Mouse (Mus musculus) MEL (cell line): ENCODE measurements at regions not wholly inside any gene's neighbourhood (a gene's known extent, or its start where the extent isn't known, plus 50 kb on each side); places are given as distances from the start of the nearest gene placed in this dataset.

Experiments
- DNase-seq: peaks from one replicate; pipeline ENCODE4 v3.0.0; 2011; ENCODE audit warnings: low read depth, low spot score
- H3K27ac ChIP-seq: 2 replicates; pipeline ENCODE4 v1.5.1; 2012; ENCODE audit warnings: low read depth, mild to moderate bottlenecking, control low read depth, low read length, moderate library complexity; ENCODE audit not compliant: control insufficient read depth
- H3K27me3 ChIP-seq, 2 experiments: fragments of 150-350 bp in 1 of 2; sonication (generic) in 1 of 2; 2 replicates each; pipeline ENCODE4 v1.6.1; 2012; ENCODE audit warnings: low read length in 2 of 2, mild to moderate bottlenecking in 2 of 2, improper control_type of control experiment in 1 of 2, moderate library complexity in 1 of 2; ENCODE audit not compliant: insufficient read depth in 2 of 2, control insufficient read depth in 1 of 2
- H3K36me3 ChIP-seq, 2 experiments: 2 replicates each; pipeline ENCODE4 v1.6.1; 2012 to 2014; ENCODE audit warnings: low read length in 2 of 2, improper control_type of control experiment in 1 of 2, inconsistent platforms in 1 of 2, mild to moderate bottlenecking in 1 of 2; ENCODE audit not compliant: insufficient read depth in 2 of 2, control insufficient read depth in 1 of 2
- H3K4me1 ChIP-seq, 2 experiments: fragments of 150-350 bp in 1 of 2; sonication (generic) in 1 of 2; 2 replicates each; pipeline ENCODE4 v1.6.1; 2012; ENCODE audit warnings: low read length in 2 of 2, improper control_type of control experiment in 1 of 2, mild to moderate bottlenecking in 1 of 2; ENCODE audit not compliant: insufficient read depth in 2 of 2, control insufficient read depth in 1 of 2
- H3K4me3 ChIP-seq, 2 experiments: fragments of 150-350 bp in 1 of 2; sonication (generic) in 1 of 2; 2 replicates each; pipeline ENCODE4 v1.5.1; 2012; ENCODE audit warnings: low read depth in 2 of 2, low read length in 2 of 2, mild to moderate bottlenecking in 2 of 2, moderate library complexity in 2 of 2, control low read depth in 1 of 2, improper control_type of control experiment in 1 of 2; ENCODE audit not compliant: control insufficient read depth in 1 of 2, insufficient read depth in 1 of 2
- H3K79me2 ChIP-seq: 2 replicates; pipeline ENCODE4 v1.6.1; 2012; ENCODE audit warnings: mild to moderate bottlenecking, low read length, moderate library complexity; ENCODE audit not compliant: control insufficient read depth, poor library complexity, insufficient read depth
- H3K9ac ChIP-seq: 2 replicates; pipeline ENCODE4 v1.6.1; 2012; ENCODE audit warnings: low read depth, mild to moderate bottlenecking, control low read depth, low read length, moderate library complexity; ENCODE audit not compliant: control insufficient read depth, poor library complexity, severe bottlenecking
- H3K9me3 ChIP-seq: fragments of 150-350 bp; sonication (generic); replicated peaks from 2 replicates; pipeline ENCODE4 v1.6.1; 2012; ENCODE audit warnings: mild to moderate bottlenecking, low read length, improper control_type of control experiment, moderate library complexity; ENCODE audit not compliant: insufficient read depth
- BHLHE40 ChIP-seq: IDR thresholded peaks from 2 replicates; pipeline ENCODE4 v1.6.1; 2012; ENCODE audit warnings: low read depth, mild to moderate bottlenecking, inconsistent platforms, low read length, improper control_type of control experiment, borderline replicate concordance
- CHD2 ChIP-seq: IDR thresholded peaks from 2 replicates; pipeline ENCODE4 v1.6.1; 2011; ENCODE audit warnings: low read length, improper control_type of control experiment
- CTCF ChIP-seq, 3 experiments: IDR thresholded peaks in 2 of 3; conservative IDR thresholded peaks in 1 of 3; 2 replicates each; pipeline ENCODE4 v1.5.1; 2011 to 2012; ENCODE audit warnings: low read length in 3 of 3, low read depth in 2 of 3, mild to moderate bottlenecking in 2 of 3, improper control_type of control experiment in 1 of 3, inconsistent platforms in 1 of 3, mixed read lengths in 1 of 3, moderate library complexity in 1 of 3; ENCODE audit not compliant: control insufficient read depth in 1 of 3, insufficient read depth in 1 of 3, poor library complexity in 1 of 3, severe bottlenecking in 1 of 3
- E2F4 ChIP-seq: IDR thresholded peaks from 2 replicates; pipeline ENCODE4 v1.6.1; 2011; ENCODE audit warnings: low read depth, low read length, improper control_type of control experiment, borderline replicate concordance
- ELF1 ChIP-seq: IDR thresholded peaks from 2 replicates; pipeline ENCODE4 v1.6.1; 2014; ENCODE audit warnings: low read depth, mild to moderate bottlenecking, inconsistent platforms, low read length, improper control_type of control experiment, moderate library complexity
- GABPA ChIP-seq: IDR thresholded peaks from 2 replicates; pipeline ENCODE4 v1.6.1; 2012; ENCODE audit warnings: low read depth, mild to moderate bottlenecking, inconsistent platforms, low read length, improper control_type of control experiment, moderate library complexity
- KAT2A ChIP-seq: conservative IDR thresholded peaks from 2 replicates; pipeline ENCODE4 v1.6.1; 2012; ENCODE audit warnings: low read depth, low read length, improper control_type of control experiment, inconsistent platforms
- MAFK ChIP-seq: IDR thresholded peaks from 2 replicates; pipeline ENCODE4 v1.6.1; 2011; ENCODE audit warnings: low read depth, mild to moderate bottlenecking, low read length, improper control_type of control experiment, borderline replicate concordance
- MAZ ChIP-seq: IDR thresholded peaks from 2 replicates; pipeline ENCODE4 v1.6.1; 2012; ENCODE audit warnings: low read depth, mild to moderate bottlenecking, inconsistent platforms, low read length, improper control_type of control experiment
- MXI1 ChIP-seq: IDR thresholded peaks from 2 replicates; pipeline ENCODE4 v1.6.1; 2011; ENCODE audit warnings: mild to moderate bottlenecking, low read depth, low read length, improper control_type of control experiment
- MYB ChIP-seq: IDR thresholded peaks from 2 replicates; pipeline ENCODE4 v1.6.1; 2011; ENCODE audit warnings: mild to moderate bottlenecking, low read depth, low read length, improper control_type of control experiment
- NELFE ChIP-seq: IDR thresholded peaks from 2 replicates; pipeline ENCODE4 v1.6.1; 2011; ENCODE audit warnings: low read depth, low read length, improper control_type of control experiment
- NRF1 ChIP-seq: IDR thresholded peaks from 2 replicates; pipeline ENCODE4 v1.6.1; 2014; ENCODE audit warnings: low read depth, mild to moderate bottlenecking, inconsistent platforms, low read length, improper control_type of control experiment, moderate library complexity; ENCODE audit not compliant: poor library complexity, insufficient read depth, severe bottlenecking
- POLR2A ChIP-seq, 2 experiments: IDR thresholded peaks; 2 replicates each; pipeline ENCODE4 v1.6.1; 2011 to 2012; ENCODE audit warnings: low read length in 2 of 2, mild to moderate bottlenecking in 2 of 2, control low read depth in 1 of 2, improper control_type of control experiment in 1 of 2, low read depth in 1 of 2, moderate library complexity in 1 of 2; ENCODE audit not compliant: control insufficient read depth in 1 of 2, insufficient read depth in 1 of 2, poor library complexity in 1 of 2
- RCOR1 ChIP-seq: IDR thresholded peaks from 2 replicates; pipeline ENCODE4 v1.6.1; 2012; ENCODE audit warnings: low read depth, mild to moderate bottlenecking, inconsistent platforms, low read length, improper control_type of control experiment
- SIN3A ChIP-seq: IDR thresholded peaks from 2 replicates; pipeline ENCODE4 v1.6.1; 2012; ENCODE audit warnings: low read length, improper control_type of control experiment, inconsistent platforms
- TBP ChIP-seq: IDR thresholded peaks from 2 replicates; pipeline ENCODE4 v1.8.0; 2011; ENCODE audit warnings: low read depth, low read length, improper control_type of control experiment
- UBTF ChIP-seq: IDR thresholded peaks from 2 replicates; pipeline ENCODE4 v1.6.1; 2012; ENCODE audit warnings: low read depth, mild to moderate bottlenecking, inconsistent platforms, low read length, improper control_type of control experiment, moderate library complexity, borderline replicate concordance; ENCODE audit not compliant: insufficient read depth
- USF1 ChIP-seq: IDR thresholded peaks from 2 replicates; pipeline ENCODE4 v1.6.1; 2014; ENCODE audit warnings: low read depth, mild to moderate bottlenecking, inconsistent platforms, low read length, improper control_type of control experiment, moderate library complexity
- ZC3H11A ChIP-seq: IDR thresholded peaks from 2 replicates; pipeline ENCODE4 v1.6.1; 2012; ENCODE audit warnings: low read depth, mild to moderate bottlenecking, inconsistent platforms, low read length, improper control_type of control experiment
- ZKSCAN1 ChIP-seq: IDR thresholded peaks from 2 replicates; pipeline ENCODE4 v1.6.1; 2012; ENCODE audit warnings: low read depth, mild to moderate bottlenecking, inconsistent platforms, low read length, improper control_type of control experiment, moderate library complexity
- ZMIZ1 ChIP-seq: IDR thresholded peaks from 2 replicates; pipeline ENCODE4 v1.6.1; 2012; ENCODE audit warnings: low read depth, mild to moderate bottlenecking, inconsistent platforms, low read length, improper control_type of control experiment, moderate library complexity

- Histone ChIP-seq H3K27ac (no peak overlapping the region), H3K9ac (no peak overlapping the region), H3K79me2 (no peaks in the 10 kb centered on the region), H3K27me3 (no peaks in the 10 kb centered on the region), H3K4me1 (no peaks in the 10 kb centered on the region), H3K9me3 (no peaks in the 10 kb centered on the region), H3K4me3 (no peak overlapping the region), H3K36me3 (no peaks in the 10 kb centered on the region)
- no peak for DNase-seq
- TF ChIP-seq MXI1 (no peak), MYB (no peak), CHD2 (no peak), E2F4 (no peak), POLR2A (IDR thresholded peaks at IDR 0.05; ENCODE audit: control insufficient read depth in 1 of 2, insufficient read depth in 1 of 2, low read depth in 1 of 2, low read length in 2 of 2, poor library complexity in 1 of 2) (no peak)
Measured at GRCm38 (mm10) chr4:62878927-62879326, 86.4 kb upstream of the Zfp618 start.

- Histone ChIP-seq H3K27ac (no peak overlapping the region), H3K36me3 (no peaks in the 10 kb centered on the region), H3K4me1 (no peaks in the 10 kb centered on the region), H3K9ac (no peak overlapping the region), H3K27me3 (no peaks in the 10 kb centered on the region), H3K4me3 (no peak overlapping the region), H3K9me3 (no peaks in the 10 kb centered on the region), H3K79me2 (no peaks in the 10 kb centered on the region)
- TF ChIP-seq CTCF (IDR thresholded peaks at IDR 0.05 in 2 of 3, conservative IDR thresholded peaks at IDR 0.05 in 1 of 3; ENCODE audit: control insufficient read depth in 1 of 3, insufficient read depth in 1 of 3, low read depth in 2 of 3, low read length in 3 of 3, poor library complexity in 1 of 3, severe bottlenecking in 1 of 3) = peak; percentile 13 to 53 (median 29); a peak in 5 of 6 replicates
- no peak for TF ChIP-seq CHD2
- peak; percentile 3 for DNase-seq
Measured at GRCm38 (mm10) chr4:62881824-62882223, 83.5 kb upstream of the Zfp618 start.

DNA sequence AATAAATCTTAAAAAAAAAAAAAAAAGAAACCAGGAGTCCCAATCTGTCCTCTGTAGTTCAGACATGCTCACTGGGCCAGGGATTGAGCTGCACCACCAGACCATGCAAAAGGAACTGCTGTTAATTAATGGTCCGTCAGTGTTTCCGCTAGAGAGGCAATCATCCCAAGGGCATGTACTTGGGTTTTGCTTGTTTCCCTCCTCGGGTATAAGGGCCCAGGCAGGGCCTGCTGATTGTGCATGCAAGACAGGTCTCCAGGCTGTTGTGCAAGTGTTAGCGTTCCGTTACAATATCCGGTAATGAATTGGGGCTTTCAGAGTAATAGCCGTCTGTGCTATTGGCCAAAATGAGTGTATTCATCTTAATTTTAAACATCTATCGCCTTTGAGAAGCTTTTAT is 83.1 kb upstream of the Zfp618 start:
- Histone ChIP-seq H3K9ac (no peak overlapping the region), H3K36me3 (no peaks in the 10 kb centered on the region), H3K9me3 (no peaks in the 10 kb centered on the region), H3K4me1 (no peaks in the 10 kb centered on the region), H3K27me3 (no peaks in the 10 kb centered on the region), H3K79me2 (no peaks in the 10 kb centered on the region), H3K27ac (no peak overlapping the region), H3K4me3 (no peak overlapping the region)
- DNase-seq = no peak
- no peak for TF ChIP-seq TBP
- TF ChIP-seq ZC3H11A = no peak
- TF ChIP-seq ELF1 = no peak
- TF ChIP-seq NRF1 = no peak
- TF ChIP-seq NELFE = no peak
- TF ChIP-seq CTCF (IDR thresholded peaks at IDR 0.05 in 2 of 3, conservative IDR thresholded peaks at IDR 0.05 in 1 of 3; ENCODE audit: control insufficient read depth in 1 of 3, insufficient read depth in 1 of 3, low read depth in 2 of 3, low read length in 3 of 3, poor library complexity in 1 of 3, severe bottlenecking in 1 of 3) = no peak
- TF ChIP-seq MAZ = no peak
- TF ChIP-seq USF1 = no peak
- TF ChIP-seq SIN3A = no peak
- TF ChIP-seq MXI1 = no peak
- no peak for TF ChIP-seq GABPA
- TF ChIP-seq ZMIZ1 = no peak
- TF ChIP-seq UBTF = no peak
- no peak for TF ChIP-seq BHLHE40
- TF ChIP-seq KAT2A = no peak
- no peak for TF ChIP-seq RCOR1
- no peak for TF ChIP-seq MAFK
- TF ChIP-seq ZKSCAN1 = no peak
- TF ChIP-seq POLR2A (IDR thresholded peaks at IDR 0.05; ENCODE audit: control insufficient read depth in 1 of 2, insufficient read depth in 1 of 2, low read depth in 1 of 2, low read length in 2 of 2, poor library complexity in 1 of 2) = no peak
